Mouse (Mus musculus): ENCODE measurements around the gene Pecam1.

GRCm38 (mm10) chr11:106706212-106706611, 44.2 kb downstream of the Pecam1 start:
- no peak for TF ChIP-seq CTCF (IDR thresholded peaks at IDR 0.05; ENCODE audit: control insufficient read depth, insufficient read depth, insufficient read length)
- no peak for TF ChIP-seq MYOD1 (IDR thresholded peaks at IDR 0.05; ENCODE audit: control insufficient read depth, insufficient read length, low read depth)
- no peak for TF ChIP-seq USF1 (IDR thresholded peaks at IDR 0.05; ENCODE audit: low read depth)
- no peak for TF ChIP-seq MAX (IDR thresholded peaks at IDR 0.05)
- TF ChIP-seq CEBPB (IDR thresholded peaks at IDR 0.05; ENCODE audit: low read depth): no peak
- TF ChIP-seq MYOG (IDR thresholded peaks at IDR 0.05; ENCODE audit: control insufficient read depth, extremely low read depth, insufficient read length): no peak
- no peak for TF ChIP-seq FOSL1 (IDR thresholded peaks at IDR 0.05; ENCODE audit: insufficient read depth, low read length, poor library complexity, severe bottlenecking)

Measured in C2C12 (cell line).